Mouse (Mus musculus) heart, postnatal 0 days (tissue): ENCODE results near the gene Zfp52. TPM values are rescaled to one million over a fixed set of nuclear protein-coding genes. Genes with fewer than 3 reads are reported as not detected.
A peak's percentile ranks its signal among the peaks of the same experiment; 100 is the strongest.

ENCODE experiments used
- ATAC-seq: fragments of 200-750 bp; cut with Nextera tagmentation; 2 replicates; pipeline ENCODE4 v1.8.0; 2017; ENCODE audit warnings: low read depth, moderate number of reproducible peaks, moderate library complexity; ENCODE audit not compliant: insufficient read depth
- DNase-seq: peaks from one replicate; pipeline ENCODE4 v3.0.0-alpha.2; 2016; ENCODE audit warnings: low spot score
- H3K27ac ChIP-seq: fragments of 300-500 bp; sonication (generic); 2 replicates; pipeline ENCODE4 v1.5.1; 2014; ENCODE audit warnings: low read depth, mild to moderate bottlenecking
- H3K27me3 ChIP-seq: fragments of 300-500 bp; sonication (generic); 2 replicates; pipeline ENCODE4 v1.6.1; 2014; ENCODE audit warnings: low read length, mixed read lengths; ENCODE audit not compliant: control insufficient read depth, insufficient read depth
- H3K36me3 ChIP-seq: fragments of 300-500 bp; sonication (generic); replicated peaks from 2 replicates; pipeline ENCODE4 v1.6.1; 2014; ENCODE audit warnings: low read length, mixed read lengths; ENCODE audit not compliant: control insufficient read depth, insufficient read depth
- H3K4me1 ChIP-seq: fragments of 300-500 bp; sonication (generic); 2 replicates; pipeline ENCODE4 v1.6.1; 2014; ENCODE audit warnings: antibody characterized with exemption; ENCODE audit not compliant: control insufficient read depth, insufficient read depth
- H3K4me2 ChIP-seq: fragments of 300-500 bp; sonication (generic); 2 replicates; pipeline ENCODE4 v1.6.1; 2014; ENCODE audit warnings: low read depth, mild to moderate bottlenecking, low read length, moderate library complexity
- H3K4me3 ChIP-seq: fragments of 300-500 bp; sonication (generic); 2 replicates; pipeline ENCODE4 v1.5.1; 2014; ENCODE audit warnings: low read depth, low read length
- H3K9ac ChIP-seq: fragments of 300-500 bp; sonication (generic); replicated peaks from 2 replicates; pipeline ENCODE4 v1.6.1; 2014; ENCODE audit warnings: low read depth, low read length, mixed read lengths
- H3K9me3 ChIP-seq: fragments of 300-500 bp; sonication (generic); replicated peaks from 2 replicates; pipeline ENCODE4 v1.6.1; 2016; ENCODE audit warnings: low read length; ENCODE audit not compliant: control insufficient read depth
- CTCF ChIP-seq: IDR thresholded peaks from 2 replicates; pipeline ENCODE4 v1.5.1; 2016; ENCODE audit warnings: antibody characterized with exemption, control low read depth, low read depth
- EP300 ChIP-seq: IDR thresholded peaks from 2 replicates; pipeline ENCODE4 v1.6.1; 2016; ENCODE audit warnings: antibody characterized with exemption, low read depth
- WGBS: fragments of 180-500 bp; shearing (Covaris S2); extraction: QIAGEN DNeasy Blood & Tissue Kit; methylation state at CpG from one replicate; pipeline ENCODE4 v1.1.7; 2014; 5-methylcytosine and 5-hydroxymethylcytosine counted together
- polyA plus RNA-seq: library from polyadenylated mRNA; unstranded; fragments of >200 nt; fragmentation: Nextera tagmentation; extraction: Ambion mirVana; gene quantifications from 2 replicates; pipeline ENCODE4 v1.2.1, GENCODE M21; 2015
- total RNA-seq: library from RNA; depleted of rRNA; stranded (reverse); fragments of >200 nt; gene quantifications from 2 replicates; pipeline ENCODE4 v1.2.3, GENCODE M21; 2014; ENCODE audit warnings: low replicate concordance; rRNA removed

The Zfp52 gene
- total and polyA plus RNA-seq, 2 experiments from 2014 or later, result 4.4 to 6.8 TPM

DNA sequence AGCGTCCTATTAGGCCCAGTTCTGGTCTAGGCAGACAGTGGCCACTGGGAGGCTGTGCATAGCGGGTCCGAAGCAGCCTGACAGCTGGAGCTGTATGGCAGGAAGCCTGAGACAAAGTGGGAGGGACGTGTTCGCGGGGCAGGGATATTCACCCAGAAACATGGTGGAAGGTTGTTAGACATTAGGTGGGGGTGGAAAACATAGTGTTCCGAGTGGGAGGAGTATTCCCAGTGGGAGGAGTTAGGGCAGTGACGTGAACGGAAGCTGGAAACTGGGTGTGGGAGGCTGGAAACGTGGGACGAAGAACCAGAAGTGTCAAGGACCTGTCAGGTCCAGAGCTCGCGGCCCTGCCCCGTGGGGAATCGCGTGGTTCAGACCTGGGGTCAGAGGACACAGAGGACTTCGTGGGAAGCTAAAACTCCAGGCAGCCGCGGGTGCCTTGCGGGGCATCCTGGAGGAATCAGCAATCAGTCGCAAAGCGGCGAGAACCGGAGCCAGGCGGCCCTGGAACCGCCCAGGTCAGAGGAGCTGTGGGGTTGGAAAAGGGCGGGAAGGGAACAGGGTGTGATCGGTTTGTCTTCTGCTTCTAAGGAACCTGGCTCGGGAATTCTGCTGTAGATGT, 31.5 kb downstream of the Zfp52 start, which contains the start of gene Zfp948:
Gene Zfp948, plus strand, starts transcription at position 281 of the 622 bp plus-strand sequence.
- H3K4me2 ChIP-seq, result peak within 1 kb of the TSS; percentile 82
- peak within 1 kb of the TSS; percentile 63 for H3K4me3 ChIP-seq
- no peaks in the 10 kb centered on the region for H3K36me3 ChIP-seq
- peak within 1 kb of the TSS; percentile 95 for H3K27ac ChIP-seq
- H3K4me1 ChIP-seq, result peaks cover 7% of the 10 kb centered on the region; the same call in 1 of the 2 replicates
- H3K27me3 ChIP-seq, result no peaks in the 10 kb centered on the region
- no peaks in the 10 kb centered on the region for H3K9me3 ChIP-seq
- ATAC-seq (peak; percentile 96), DNase-seq (peak; percentile 94)
- peak within 1 kb of the TSS; percentile 50 for H3K9ac ChIP-seq
- WGBS, result under 1% methylated on average over 29 of the region's 29 CpGs
- TF ChIP-seq EP300 (no peak), CTCF (no peak)

DNA sequence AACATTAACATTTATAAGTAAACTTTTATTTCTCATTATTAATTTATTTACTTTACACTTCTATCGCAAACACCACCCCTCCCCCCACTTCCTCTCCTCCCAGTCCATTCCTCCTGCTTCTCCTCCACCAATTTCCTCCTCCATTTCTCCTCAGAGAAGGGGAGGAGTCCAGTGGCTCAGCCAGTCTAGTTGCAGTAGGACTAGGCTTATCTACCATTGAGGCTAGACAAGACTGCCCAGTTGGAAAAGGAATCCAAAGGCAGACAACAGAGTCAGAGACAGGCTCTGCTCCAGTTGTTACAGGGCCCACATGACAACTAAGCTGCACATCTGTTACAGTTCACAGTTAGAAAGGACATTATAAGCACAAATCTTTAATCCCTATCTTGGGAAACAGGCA, 32.4 kb downstream of the Zfp52 start:
- Histone ChIP-seq H3K4me2 (peak overlapping the region; percentile 82), H3K27ac (peak overlapping the region; percentile 1; the same call in 1 of the 2 replicates), H3K9me3 (no peaks in the 10 kb centered on the region), H3K36me3 (0 out of 2 replicates have a peak, but pooled peaks cover 4% of the 10 kb centered on the region), H3K4me3 (peak overlapping the region; percentile 63), H3K4me1 (peaks cover 7% of the 10 kb centered on the region; the same call in 1 of the 2 replicates), H3K27me3 (no peaks in the 10 kb centered on the region), H3K9ac (no peak overlapping the region)
- DNase-seq (peak; percentile 31), ATAC-seq (no peak)
- TF ChIP-seq CTCF (no peak), EP300 (no peak)
- 32% methylated on average over 1 of the region's 1 CpGs for WGBS

DNA sequence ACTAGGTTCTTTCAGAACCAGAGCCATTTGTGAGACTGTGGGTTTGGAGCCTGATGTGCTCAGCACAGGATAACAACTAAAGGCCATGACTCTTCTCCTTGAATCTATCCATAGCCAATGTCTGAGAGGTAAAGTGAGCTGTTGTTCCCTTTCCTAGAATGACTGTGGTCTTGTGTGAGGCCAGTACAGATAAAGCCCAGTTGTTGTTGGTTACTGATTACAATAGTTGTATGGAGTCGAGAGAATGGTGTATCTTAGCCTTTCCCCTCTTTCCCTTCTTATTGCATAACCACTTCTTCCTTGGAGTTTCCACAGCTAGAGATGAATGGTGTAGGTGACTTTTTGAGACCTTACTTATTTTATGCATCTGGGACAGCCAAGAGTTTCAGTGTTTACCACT, 43.7 kb downstream of the Zfp52 start:
- TF ChIP-seq CTCF (no peak), EP300 (no peak)
- H3K27me3 ChIP-seq, result no peaks in the 10 kb centered on the region
- DNase-seq (no peak), ATAC-seq (no peak)
- H3K36me3 ChIP-seq, result peaks cover 44% of the 10 kb centered on the region
- H3K9ac ChIP-seq, result no peak overlapping the region
- no peak overlapping the region for H3K27ac ChIP-seq
- H3K4me3 ChIP-seq, result no peak overlapping the region
- H3K4me2 ChIP-seq, result no peak overlapping the region
- H3K9me3 ChIP-seq, result no peaks in the 10 kb centered on the region
- no peaks in the 10 kb centered on the region for H3K4me1 ChIP-seq
- WGBS, result 60% methylated on average over 1 of the region's 1 CpGs

DNA sequence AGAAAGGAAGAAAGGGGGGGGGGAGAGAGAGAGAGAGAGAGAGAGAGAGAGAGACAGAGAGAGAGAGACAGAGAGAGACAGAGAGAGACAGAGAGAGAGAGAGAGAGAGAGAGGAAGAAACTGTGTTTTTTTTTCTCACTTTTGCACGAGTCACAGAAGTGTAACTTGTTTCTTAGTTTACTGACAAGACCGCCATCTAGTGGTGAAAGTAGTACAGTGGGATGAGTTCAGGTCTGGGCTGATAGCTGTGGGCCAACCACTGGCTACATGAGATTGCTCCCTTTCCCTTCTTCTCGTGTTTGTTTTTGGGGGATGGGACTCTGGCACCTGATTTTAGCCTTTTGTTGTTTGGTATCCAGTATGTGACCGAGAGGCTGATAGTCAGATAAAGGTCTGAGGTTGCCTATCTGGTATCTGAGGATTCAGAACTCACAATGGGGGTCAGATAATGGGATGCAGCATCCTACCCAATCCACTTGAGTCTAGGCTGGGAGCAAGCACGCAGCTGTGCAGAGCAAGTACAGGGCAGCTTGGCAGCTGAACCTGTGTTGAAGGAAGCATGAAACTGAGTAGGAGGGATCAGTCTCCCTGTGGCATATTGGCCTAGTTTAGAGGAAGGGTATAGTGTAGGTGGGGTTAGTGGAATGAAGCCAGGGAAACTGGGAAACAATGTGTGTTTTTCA, 44.3 kb downstream of the Zfp52 start:
- TF ChIP-seq CTCF (peak; percentile 71), EP300 (no peak)
- WGBS, result 23% methylated on average over 5 of the region's 5 CpGs
- no peaks in the 10 kb centered on the region for H3K27me3 ChIP-seq
- no peak overlapping the region for H3K27ac ChIP-seq
- H3K4me3 ChIP-seq, result no peak overlapping the region
- ATAC-seq (peak; percentile 75), DNase-seq (peak; percentile 71)
- H3K36me3 ChIP-seq, result peaks cover 42% of the 10 kb centered on the region
- no peak overlapping the region for H3K4me2 ChIP-seq
- H3K4me1 ChIP-seq, result no peaks in the 10 kb centered on the region
- H3K9me3 ChIP-seq, result no peaks in the 10 kb centered on the region
- H3K9ac ChIP-seq, result no peak overlapping the region

DNA sequence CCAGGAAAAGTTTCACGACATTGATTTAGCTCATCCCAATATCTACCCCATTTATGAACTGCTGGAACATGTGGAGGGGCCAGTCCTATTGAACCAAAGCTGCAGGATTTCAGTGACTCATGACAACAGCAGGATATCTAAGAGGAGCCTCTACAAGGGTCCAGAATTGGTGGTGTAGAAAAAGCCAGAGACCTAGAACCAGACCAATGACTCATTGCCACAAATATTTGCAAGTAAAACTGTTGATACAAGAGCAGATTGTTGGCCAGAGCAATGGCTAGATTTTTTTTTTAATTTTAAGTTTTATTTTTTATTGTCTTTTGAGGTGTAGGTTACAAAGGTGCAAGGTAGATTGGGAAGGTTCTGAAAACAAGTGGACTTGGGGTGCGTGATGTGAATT, 50.2 kb downstream of the Zfp52 start:
- H3K36me3 ChIP-seq, result peaks cover 56% of the 10 kb centered on the region
- no peak overlapping the region for H3K27ac ChIP-seq
- no peak for ATAC-seq
- H3K4me3 ChIP-seq, result no peak overlapping the region
- 99% methylated on average over 2 of the region's 2 CpGs for whole genome bisulfite sequencing
- no peak overlapping the region for H3K4me2 ChIP-seq
- no peaks in the 10 kb centered on the region for H3K27me3 ChIP-seq
- no peak for TF ChIP-seq CTCF
- no peak overlapping the region for H3K9ac ChIP-seq
- DNase-seq, result no peak
- 0 out of 2 replicates have a peak, but pooled peaks cover 13% of the 10 kb centered on the region for H3K9me3 ChIP-seq
- no peaks in the 10 kb centered on the region for H3K4me1 ChIP-seq

Other genes starting within 250 kb of the Zfp52 start
- gene Vmn1r237, start 223.7 kb upstream of the Zfp52 start, total RNA-seq, result not detected in 2 replicates
- not detected in 2 replicates for gene Vmn1r237, start 223.7 kb upstream of the Zfp52 start, polyA plus RNA-seq
- 0.12 and 0.80 TPM in 2 replicates for gene Zfp677, start 151.8 kb upstream of the Zfp52 start, total RNA-seq
- gene Zfp677, start 151.8 kb upstream of the Zfp52 start, polyA plus RNA-seq, result 1.3 and 1.6 TPM in 2 replicates
- gene Zfp54, start 112.3 kb upstream of the Zfp52 start, total RNA-seq, result 0.85 and 1.1 TPM in 2 replicates
- gene Zfp54, start 112.3 kb upstream of the Zfp52 start, polyA plus RNA-seq, result 2.3 and 2.7 TPM in 2 replicates
- 5.1 and 6.3 TPM in 2 replicates for gene Zfp51, start 85.2 kb upstream of the Zfp52 start, total RNA-seq
- 9.7 and 9.9 TPM in 2 replicates for gene Zfp51, start 85.2 kb upstream of the Zfp52 start, polyA plus RNA-seq
- gene Zfp53, start 46.5 kb upstream of the Zfp52 start, total RNA-seq, result 0.70 and 0.92 TPM in 2 replicates
- 4.0 and 4.4 TPM in 2 replicates for gene Zfp53, start 46.5 kb upstream of the Zfp52 start, polyA plus RNA-seq
- 1.8 and 4.7 TPM in 2 replicates for gene Zfp948, start 31.5 kb downstream of the Zfp52 start, total RNA-seq
- gene Zfp948, start 31.5 kb downstream of the Zfp52 start, polyA plus RNA-seq, result 6.2 and 7.4 TPM in 2 replicates
- 1.5 and 3.2 TPM in 2 replicates for gene Zfp983, start 115.1 kb downstream of the Zfp52 start, total RNA-seq
- gene Zfp983, start 115.1 kb downstream of the Zfp52 start, polyA plus RNA-seq, result 1.9 and 2.3 TPM in 2 replicates
- gene Gm10226, start 156.3 kb downstream of the Zfp52 start, total RNA-seq, result not detected in 2 replicates
- gene Gm10226, start 156.3 kb downstream of the Zfp52 start, polyA plus RNA-seq, result 2.1 and 2.8 TPM in 2 replicates
- 1.6 and 3.3 TPM in 2 replicates for gene Zfp760, start 172.2 kb downstream of the Zfp52 start, total RNA-seq
- 2.8 and 3.0 TPM in 2 replicates for gene Zfp760, start 172.2 kb downstream of the Zfp52 start, polyA plus RNA-seq
- 0.93 and 5.3 TPM in 2 replicates for gene Zfp229, start 195.3 kb downstream of the Zfp52 start, total RNA-seq
- gene Zfp229, start 195.3 kb downstream of the Zfp52 start, polyA plus RNA-seq, result 5.8 and 6.0 TPM in 2 replicates